Mouse (Mus musculus) lung, postnatal 14 days (tissue): ENCODE results near the gene Gtf2h5.

Experiments
- DNase-seq: peaks from one replicate; pipeline ENCODE4 v3.0.0; 2021

Gene Gtf2h5

GRCm38 (mm10) chr17:6079287-6080122 lies at the start of gene Gtf2h5, which contains the start of gene Serac1:
Gtf2h5 (plus strand) TSS chr17:6079786.
Serac1 (minus strand) TSS chr17:6079741.
- peak; percentile 98 for DNase-seq

- DNase-seq: no peak
Measured at GRCm38 (mm10) chr17:6035661-6036060, 43.9 kb upstream of the Gtf2h5 start.

GRCm38 (mm10) chr17:6036458-6036857 lies 43.1 kb upstream of the Gtf2h5 start:
- no peak for DNase-seq

GRCm38 (mm10) chr17:6036872-6037271 lies 42.7 kb upstream of the Gtf2h5 start:
- DNase-seq: no peak

- no peak for DNase-seq
Measured at GRCm38 (mm10) chr17:6037507-6037906, 42.1 kb upstream of the Gtf2h5 start.

- no peak for DNase-seq
Measured at GRCm38 (mm10) chr17:6052801-6053200, 26.8 kb upstream of the Gtf2h5 start.

GRCm38 (mm10) chr17:6054934-6055355 lies 24.6 kb upstream of the Gtf2h5 start:
- peak; percentile 75 for DNase-seq

GRCm38 (mm10) chr17:6062793-6063192 lies 16.8 kb upstream of the Gtf2h5 start:
- no peak for DNase-seq

GRCm38 (mm10) chr17:6063532-6063931 lies 16.1 kb upstream of the Gtf2h5 start:
- no peak for DNase-seq

- no peak for DNase-seq
Measured at GRCm38 (mm10) chr17:6066021-6066420, 13.6 kb upstream of the Gtf2h5 start.

- DNase-seq: no peak
Measured at GRCm38 (mm10) chr17:6067613-6068012, 12.0 kb upstream of the Gtf2h5 start.

GRCm38 (mm10) chr17:6069866-6070265 lies 9.7 kb upstream of the Gtf2h5 start:
- DNase-seq: no peak

- no peak for DNase-seq
Measured at GRCm38 (mm10) chr17:6073405-6073804, 6.2 kb upstream of the Gtf2h5 start.

- no peak for DNase-seq
Measured at GRCm38 (mm10) chr17:6083323-6083890, 3.8 kb downstream of the Gtf2h5 start.

GRCm38 (mm10) chr17:6091604-6092003 lies 12.0 kb downstream of the Gtf2h5 start:
- no peak for DNase-seq

GRCm38 (mm10) chr17:6095579-6095978 lies 16.0 kb downstream of the Gtf2h5 start:
- DNase-seq: no peak

- peak; percentile 67 for DNase-seq
Measured at GRCm38 (mm10) chr17:6097884-6098283, 18.3 kb downstream of the Gtf2h5 start.

GRCm38 (mm10) chr17:6102287-6102686 lies 22.7 kb downstream of the Gtf2h5 start:
- DNase-seq: no peak

- no peak for DNase-seq
Measured at GRCm38 (mm10) chr17:6103566-6103965, 24.0 kb downstream of the Gtf2h5 start.

GRCm38 (mm10) chr17:6106361-6107014 lies 26.9 kb downstream of the Gtf2h5 start, which contains the start of gene Tulp4:
Tulp4 (plus strand) TSS chr17:6106437.
- peak; percentile 85 for DNase-seq

GRCm38 (mm10) chr17:6107015-6107601 lies 27.5 kb downstream of the Gtf2h5 start:
- peak; percentile 53 for DNase-seq

- no peak for DNase-seq
Measured at GRCm38 (mm10) chr17:6108175-6108574, 28.6 kb downstream of the Gtf2h5 start.

GRCm38 (mm10) chr17:6110956-6111355 lies 31.4 kb downstream of the Gtf2h5 start:
- no peak for DNase-seq
